Mouse (Mus musculus): ENCODE measurements at regions not wholly inside any gene's neighbourhood (a gene's known extent, or its start where the extent isn't known, plus 50 kb on each side); places are given as distances from the start of the nearest gene placed in this dataset.

- no peak for DNase-seq
Measured at GRCm38 (mm10) chr4:153321085-153321484, 161.5 kb downstream of the Ajap1 start.

GRCm38 (mm10) chr4:153320602-153321001, 162.0 kb downstream of the Ajap1 start:
- DNase-seq = no peak

GRCm38 (mm10) chr4:153316964-153317724, 165.5 kb downstream of the Ajap1 start:
- no peak for DNase-seq

- no peak for DNase-seq
Measured at GRCm38 (mm10) chr4:153316519-153316918, 166.1 kb downstream of the Ajap1 start.

GRCm38 (mm10) chr4:153313961-153314360, 168.7 kb downstream of the Ajap1 start:
- DNase-seq = no peak

- no peak for DNase-seq
Measured at GRCm38 (mm10) chr4:153311574-153311973, 171.0 kb downstream of the Ajap1 start.

GRCm38 (mm10) chr4:153310641-153311040, 172.0 kb downstream of the Ajap1 start:
- no peak for DNase-seq

GRCm38 (mm10) chr4:153303521-153303920, 179.1 kb downstream of the Ajap1 start:
- no peak for DNase-seq

- no peak for DNase-seq
Measured at GRCm38 (mm10) chr4:153302855-153303254, 179.8 kb downstream of the Ajap1 start.

- no peak for DNase-seq
Measured at GRCm38 (mm10) chr4:153298277-153298676, 184.3 kb downstream of the Ajap1 start.

- DNase-seq = no peak
Measured at GRCm38 (mm10) chr4:153294828-153295227, 187.8 kb downstream of the Ajap1 start.

GRCm38 (mm10) chr4:153293137-153293536, 189.5 kb downstream of the Ajap1 start:
- DNase-seq = no peak

- no peak for DNase-seq
Measured at GRCm38 (mm10) chr4:153288362-153288761, 194.2 kb downstream of the Ajap1 start.

GRCm38 (mm10) chr4:153284209-153284608, 198.4 kb downstream of the Ajap1 start:
- DNase-seq = no peak

- DNase-seq = no peak
Measured at GRCm38 (mm10) chr4:153276571-153276970, 206.0 kb downstream of the Ajap1 start.

- no peak for DNase-seq
Measured at GRCm38 (mm10) chr4:153271376-153271775, 211.2 kb downstream of the Ajap1 start.

- DNase-seq = no peak
Measured at GRCm38 (mm10) chr4:153263216-153263805, 219.3 kb downstream of the Ajap1 start.

- DNase-seq = no peak
Measured at GRCm38 (mm10) chr4:153260941-153261557, 221.6 kb downstream of the Ajap1 start.

- DNase-seq = no peak
Measured at GRCm38 (mm10) chr4:153251943-153252342, 230.7 kb downstream of the Ajap1 start.

GRCm38 (mm10) chr4:153251311-153251710, 231.3 kb downstream of the Ajap1 start:
- no peak for DNase-seq

- no peak for DNase-seq
Measured at GRCm38 (mm10) chr4:153236680-153237079, 245.9 kb downstream of the Ajap1 start.

GRCm38 (mm10) chr4:153233762-153234161, 248.8 kb downstream of the Ajap1 start:
- no peak for DNase-seq

GRCm38 (mm10) chr4:153229221-153229620, 253.4 kb downstream of the Ajap1 start:
- DNase-seq = no peak
